In the genomic region with DNA sequence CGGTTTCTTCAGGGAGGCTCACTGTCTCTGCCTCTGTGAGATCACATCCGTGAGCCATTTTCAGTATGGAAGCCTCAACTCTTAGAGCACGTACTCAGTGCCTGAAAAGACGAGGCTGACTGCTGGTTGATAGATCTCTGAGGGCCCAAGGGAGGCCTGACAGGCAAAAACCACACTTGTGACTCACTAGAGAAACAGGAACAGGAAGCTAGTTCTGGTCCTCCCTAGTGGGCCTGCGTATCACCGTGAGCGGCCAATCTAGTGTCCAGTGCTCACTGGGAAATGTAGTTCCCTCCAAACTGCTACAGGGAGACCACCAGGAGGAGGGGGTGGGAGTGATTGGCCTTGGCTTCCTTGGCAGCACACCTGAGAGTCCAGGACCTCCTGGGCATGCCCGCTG, we compare ENCODE assay signal across 15 mouse cellular contexts. TPM values are rescaled to one million over a fixed set of nuclear protein-coding genes. Genes with fewer than 3 reads are reported as not detected.
DNase-seq lines count a peak whose midpoint lies in the region; ATAC-seq and TF ChIP-seq lines count a peak whose summit lies in the region.
"Had no signal": no experiment of that assay in that cellular context is flagged by ENCODE, and none has a peak within 500 bp of the region (broad histone marks: within the 10 kb centered on the region; RNA-seq: fewer than 3 reads in every experiment).

No protein-coding gene starts in this region.

- no peaks in the 10 kb centered on the region for H3K27me3 ChIP-seq in lung, postnatal 0 days (replicated peaks; ENCODE audit: insufficient read depth, low read length)
- no peaks in the 10 kb centered on the region for H3K27me3 ChIP-seq in forebrain, embryonic 10.5 days (ENCODE audit: poor library complexity, severe bottlenecking)
- H3K27me3 ChIP-seq in forebrain, embryonic 14.5 days (replicated peaks; ENCODE audit: control insufficient read depth, insufficient read depth, low read length) = no peaks in the 10 kb centered on the region
- no peaks in the 10 kb centered on the region for H3K27me3 ChIP-seq in cerebellum, adult 2 months (ENCODE audit: control insufficient read depth, insufficient read depth, low read length)
- H3K27me3 ChIP-seq: heart, embryonic 15.5 days; limb, embryonic 13.5 days had no signal

- peak; percentile 13 to 19 for DNase-seq in lung, adult 18-20 months
- no peak for DNase-seq in lung, postnatal 14 days
- DNase-seq in MN1 (ENCODE audit: low spot score) = peak; percentile 4
- peak; percentile 24 for DNase-seq in lung, postnatal 0 days (ENCODE audit: low spot score)
- DNase-seq in forebrain, embryonic 10.5 days (ENCODE audit: extremely low spot score, low spot score) = no peak
- no peak for DNase-seq in forebrain, embryonic 14.5 days (ENCODE audit: low spot score)
- DNase-seq in cerebellum, adult 2 months = no peak
- DNase-seq: layer of hippocampus, postnatal 36 days; retina, postnatal 1 day had no signal

- no peaks in the 10 kb centered on the region for H3K9me3 ChIP-seq in lung, postnatal 0 days (ENCODE audit: low read length)
- peaks cover 16% of the 10 kb centered on the region; the same call in 1 of the 2 replicates for H3K9me3 ChIP-seq in forebrain, embryonic 10.5 days
- H3K9me3 ChIP-seq in forebrain, embryonic 14.5 days (replicated peaks; ENCODE audit: control insufficient read depth, low read length) = no peaks in the 10 kb centered on the region
- H3K9me3 ChIP-seq: heart, embryonic 15.5 days; limb, embryonic 13.5 days had no signal

- ATAC-seq in lung, postnatal 0 days = no peak
- peak; percentile 99 for ATAC-seq in neutrophil, adult 5-6 weeks (ENCODE audit: extremely low read depth, insufficient number of reproducible peaks, low FRiP score, poor library complexity, severe bottlenecking)
- no peak for ATAC-seq in forebrain, embryonic 14.5 days
- ATAC-seq: hindbrain, embryonic 16.5 days had no signal

- 77% methylated on average over 8 of the region's 8 CpGs for WGBS in lung, postnatal 0 days
- 87% methylated on average over 8 of the region's 8 CpGs for WGBS in forebrain, embryonic 10.5 days
- WGBS in forebrain, embryonic 14.5 days = 89% methylated on average over 8 of the region's 8 CpGs
- 80% methylated on average over 8 of the region's 8 CpGs for WGBS in cerebellum, adult 2 months

- TF ChIP-seq POLR2A in cerebellum, adult 2 months (IDR thresholded peaks at IDR 0.05; ENCODE audit: borderline replicate concordance, insufficient read depth, low read length) = no peak

- no peaks in the 10 kb centered on the region for H3K36me3 ChIP-seq in lung, postnatal 0 days (ENCODE audit: insufficient read depth, low read length)
- H3K36me3 ChIP-seq in forebrain, embryonic 10.5 days (replicated peaks) = no peaks in the 10 kb centered on the region
- no peaks in the 10 kb centered on the region for H3K36me3 ChIP-seq in forebrain, embryonic 14.5 days (ENCODE audit: control insufficient read depth, insufficient read depth, low read length)
- H3K36me3 ChIP-seq: heart, embryonic 15.5 days; limb, embryonic 13.5 days had no signal

- no peaks in the 10 kb centered on the region for H3K4me1 ChIP-seq in lung, postnatal 0 days (ENCODE audit: insufficient read depth, low read depth, low read length)
- no peaks in the 10 kb centered on the region for H3K4me1 ChIP-seq in forebrain, embryonic 10.5 days
- no peaks in the 10 kb centered on the region for H3K4me1 ChIP-seq in forebrain, embryonic 14.5 days (ENCODE audit: control insufficient read depth, insufficient read depth, low read length)
- no peaks in the 10 kb centered on the region for H3K4me1 ChIP-seq in cerebellum, adult 2 months (ENCODE audit: control insufficient read depth, insufficient read depth, low read length)
- H3K4me1 ChIP-seq: heart, embryonic 15.5 days; limb, embryonic 13.5 days had no signal

- no peak for TF ChIP-seq CTCF in lung, postnatal 0 days (IDR thresholded peaks at IDR 0.05)
- TF ChIP-seq CTCF in cerebellum, adult 2 months (IDR thresholded peaks at IDR 0.05; ENCODE audit: borderline replicate concordance, insufficient read depth, low read depth, low read length) = no peak

- no peak overlapping the region for H3K9ac ChIP-seq in lung, postnatal 0 days (replicated peaks; ENCODE audit: low read depth)
- no peak overlapping the region for H3K9ac ChIP-seq in forebrain, embryonic 14.5 days (ENCODE audit: low read length)
- H3K9ac ChIP-seq: heart, embryonic 15.5 days; limb, embryonic 13.5 days had no signal

- H3K27ac ChIP-seq in lung, postnatal 0 days (ENCODE audit: low read length) = no peak overlapping the region
- no peak overlapping the region for H3K27ac ChIP-seq in forebrain, embryonic 10.5 days
- H3K27ac ChIP-seq in forebrain, embryonic 14.5 days (ENCODE audit: low read depth, low read length) = no peak overlapping the region
- no peak overlapping the region for H3K27ac ChIP-seq in cerebellum, adult 2 months (ENCODE audit: insufficient read depth, low read length)
- H3K27ac ChIP-seq: heart, embryonic 15.5 days; kidney, postnatal 0 days; limb, embryonic 13.5 days had no signal

- no peak overlapping the region for H3K4me2 ChIP-seq in lung, postnatal 0 days (replicated peaks; ENCODE audit: low read depth, low read length)
- H3K4me2 ChIP-seq in forebrain, embryonic 14.5 days (ENCODE audit: low read length) = no peak overlapping the region
- H3K4me2 ChIP-seq: heart, embryonic 15.5 days; limb, embryonic 13.5 days had no signal

- H3K4me3 ChIP-seq in lung, postnatal 0 days (ENCODE audit: low read depth, low read length) = no peak overlapping the region
- no peak overlapping the region for H3K4me3 ChIP-seq in forebrain, embryonic 10.5 days
- no peak overlapping the region for H3K4me3 ChIP-seq in forebrain, embryonic 14.5 days (ENCODE audit: low read depth, low read length)
- H3K4me3 ChIP-seq in cerebellum, adult 2 months (replicated peaks; ENCODE audit: insufficient read depth, low read depth, low read length) = no peak overlapping the region
- H3K4me3 ChIP-seq: heart, embryonic 15.5 days; limb, embryonic 13.5 days had no signal

- TF ChIP-seq EP300 in lung, postnatal 0 days (IDR thresholded peaks at IDR 0.05) = no peak

RNA-seq across cellular contexts. Expression of gene Mefv, which starts 18.6 kb away (rescaled TPM):
- 0.11 TPM in 1 of 2 replicates, not detected in the other for polyA plus RNA-seq in lung, postnatal 0 days (2015; fragmentation: Nextera tagmentation; extraction: Ambion mirVana)
- total RNA-seq in neutrophil, adult 5-6 weeks (2017) = 84.0 and 91.3 TPM in 2 replicates
- polyA plus RNA-seq in forebrain, embryonic 10.5 days (2016; fragmentation: Nextera tagmentation; extraction: Ambion mirVana) = not detected in 2 replicates
- not detected in 2 replicates for polyA plus RNA-seq in forebrain, embryonic 14.5 days (2014; fragmentation: Nextera tagmentation; extraction: Ambion mirVana)
- polyA plus RNA-seq in cerebellum, adult 2 months (2012; rRNA removed) = not detected in 2 replicates
- total RNA-seq: gastrocnemius, adult 8-10 months; layer of hippocampus, postnatal 36 days had no signal
- polyA plus RNA-seq: heart, embryonic 15.5 days; hindbrain, embryonic 16.5 days; kidney, postnatal 0 days; limb, embryonic 13.5 days had no signal

RNA-seq across cellular contexts. Expression of gene Zfp263, which starts 44.6 kb away (rescaled TPM):
- polyA plus RNA-seq in lung, postnatal 0 days (2015; fragmentation: Nextera tagmentation; extraction: Ambion mirVana) = 25.3 and 25.4 TPM in 2 replicates
- 93.8 and 94.7 TPM in 2 replicates for total RNA-seq in neutrophil, adult 5-6 weeks (2017)
- 48.5 and 48.7 TPM in 2 replicates for polyA plus RNA-seq in forebrain, embryonic 10.5 days (2016; fragmentation: Nextera tagmentation; extraction: Ambion mirVana)
- 27.3 and 30.9 TPM in 2 replicates for polyA plus RNA-seq in forebrain, embryonic 14.5 days (2014; fragmentation: Nextera tagmentation; extraction: Ambion mirVana)
- 18.5 and 19.6 TPM in 2 replicates for polyA plus RNA-seq in cerebellum, adult 2 months (2012; rRNA removed)

Comparison
In these comparisons a context has a peak if more than half of its experiments do, and no peak if none do; other contexts are left out.
1. DNase-seq: peak in lung, adult 18-20 months (2 of 2), MN1 (single experiment) and lung, postnatal 0 days (single experiment); none in lung, postnatal 14 days (single experiment), forebrain, embryonic 10.5 days (single experiment), forebrain, embryonic 14.5 days (single experiment) and cerebellum, adult 2 months (0 of 2).